Mouse (Mus musculus): ENCODE results near the gene Ubqln1.

Gene Ubqln1

DNA sequence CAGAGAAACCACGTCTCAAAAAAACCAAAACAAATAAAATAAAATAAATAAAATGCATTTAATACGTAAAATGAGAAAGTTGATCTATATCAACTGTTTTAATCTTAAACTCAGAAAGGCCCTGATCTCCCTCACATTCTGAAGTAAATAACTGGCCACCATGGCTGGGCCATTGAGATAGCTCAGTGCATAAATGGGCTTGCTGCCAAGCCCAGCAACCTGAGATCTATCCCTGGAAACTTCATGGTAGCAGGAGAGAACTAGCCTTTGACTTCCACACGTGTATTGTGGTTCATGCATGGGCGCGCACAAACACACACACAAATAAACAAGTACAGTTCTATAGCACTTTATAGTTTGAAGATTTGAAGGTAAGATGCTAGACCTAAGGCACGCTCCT lies 14.1 kb downstream of the Ubqln1 start:
- DNase-seq (ENCODE audit: low spot score in 2 of 2), result no peak

DNA sequence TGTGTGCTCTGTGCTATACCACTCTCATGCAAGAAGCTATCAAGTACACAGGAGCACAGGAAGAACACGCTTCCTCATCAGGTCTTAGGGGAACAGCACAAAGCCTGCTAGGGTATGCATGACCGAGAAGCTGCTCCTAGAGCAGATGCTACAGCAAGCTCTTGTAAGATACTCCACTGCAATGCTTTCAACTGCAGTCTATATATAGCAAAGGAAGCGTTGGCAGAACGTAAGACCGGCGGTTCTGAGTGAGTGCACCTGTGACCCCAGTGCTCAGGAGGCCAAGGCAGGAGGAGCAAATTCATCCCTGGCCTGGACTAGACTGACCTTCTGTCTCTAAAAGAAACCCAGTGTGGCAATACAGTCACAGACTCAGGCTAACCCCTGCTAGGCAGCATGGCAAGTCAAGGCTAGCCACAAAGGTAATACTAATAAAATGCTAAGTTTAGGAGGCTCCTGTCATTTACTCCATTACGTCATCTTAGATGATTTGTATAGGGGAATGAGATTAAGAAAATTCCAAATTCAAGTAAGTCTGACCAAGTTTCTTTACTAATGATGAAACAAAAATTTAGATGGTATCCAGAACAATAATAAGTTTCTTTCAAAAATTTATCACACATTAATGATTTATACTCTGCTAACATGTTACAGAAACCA lies 17.3 kb downstream of the Ubqln1 start:
- no peak for DNase-seq (ENCODE audit: low spot score in 2 of 2)

DNA sequence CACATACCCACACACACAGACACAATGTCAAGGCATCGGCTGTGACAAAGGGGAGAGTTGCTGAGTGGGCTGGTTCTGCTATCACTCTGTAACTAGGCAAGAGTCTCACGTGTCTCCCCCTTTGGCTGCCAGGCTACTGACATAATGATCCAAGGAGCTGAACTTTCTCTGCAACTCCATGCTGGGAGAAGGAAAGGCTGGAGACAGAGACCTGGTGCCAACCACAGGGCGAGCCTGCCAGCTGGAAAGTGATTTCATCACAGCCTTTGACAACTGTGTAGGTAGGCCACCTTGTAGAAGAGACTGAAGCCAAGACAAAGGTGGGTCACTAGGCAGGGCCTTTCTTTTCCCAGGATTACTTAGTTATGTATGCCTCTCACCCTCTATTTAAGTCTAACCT lies 18.2 kb downstream of the Ubqln1 start:
- DNase-seq (ENCODE audit: low spot score in 2 of 2), result no peak

DNA sequence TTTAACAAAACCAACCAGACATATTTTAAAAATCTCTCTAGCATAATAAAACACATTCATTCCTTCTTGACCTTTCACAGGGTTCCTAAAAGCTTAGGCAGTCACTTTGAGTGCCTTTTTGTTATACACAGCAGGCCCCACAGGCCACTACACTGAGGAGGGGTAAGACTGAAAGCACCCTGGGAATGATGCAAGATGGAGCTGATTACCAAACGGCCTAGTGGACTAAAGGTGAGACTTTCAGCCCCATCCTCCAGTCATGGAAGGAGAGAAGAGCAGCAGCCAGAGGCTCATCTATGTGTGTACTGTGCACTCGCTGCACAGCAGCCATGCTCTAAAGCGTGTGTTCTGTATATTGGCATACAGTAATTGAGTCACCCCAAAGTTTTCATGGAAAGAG lies 20.5 kb downstream of the Ubqln1 start:
- no peak for DNase-seq (ENCODE audit: low spot score in 2 of 2)

DNA sequence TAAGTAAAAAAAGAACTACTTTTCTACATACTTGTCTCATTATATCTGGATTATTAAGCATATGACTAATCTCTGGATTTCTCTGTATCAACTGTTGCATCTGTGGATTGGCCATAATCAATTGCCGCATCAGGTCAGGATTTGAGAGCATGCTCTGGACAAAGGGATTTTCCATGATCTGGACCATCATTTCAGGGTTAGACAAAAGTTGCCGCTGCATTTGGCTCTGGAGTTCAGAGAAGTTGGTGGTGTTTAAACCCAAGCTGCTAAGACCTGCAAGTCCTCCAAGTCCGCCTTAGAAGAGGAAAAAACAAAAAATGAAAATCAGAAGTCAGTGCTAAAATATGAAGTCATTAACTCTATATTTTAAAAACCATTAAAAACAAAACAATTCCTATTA lies 22.2 kb downstream of the Ubqln1 start:
- no peak for DNase-seq (ENCODE audit: low spot score in 2 of 2)

DNA sequence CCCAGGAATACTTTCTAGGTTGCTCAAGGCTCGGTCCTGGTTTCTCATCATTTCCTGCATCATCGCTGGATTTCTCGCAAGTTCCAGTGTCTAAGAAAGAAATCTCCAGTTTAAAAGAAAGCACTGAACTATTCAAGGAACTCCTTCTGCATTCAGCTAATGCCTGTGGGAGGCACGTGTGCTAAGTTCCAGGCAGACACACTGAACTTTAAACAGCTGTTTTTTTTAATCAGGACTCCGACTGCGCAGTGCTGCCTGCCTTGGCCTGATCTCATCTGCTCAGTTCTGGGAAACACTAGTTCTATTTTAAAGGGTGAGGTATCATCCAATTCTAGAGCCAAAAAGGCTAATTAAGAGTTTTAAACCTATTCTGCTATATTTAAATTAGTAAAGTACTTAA lies 23.3 kb downstream of the Ubqln1 start:
- peak in 1 of 2 experiments; percentile 27 for DNase-seq (ENCODE audit: low spot score in 2 of 2)

DNA sequence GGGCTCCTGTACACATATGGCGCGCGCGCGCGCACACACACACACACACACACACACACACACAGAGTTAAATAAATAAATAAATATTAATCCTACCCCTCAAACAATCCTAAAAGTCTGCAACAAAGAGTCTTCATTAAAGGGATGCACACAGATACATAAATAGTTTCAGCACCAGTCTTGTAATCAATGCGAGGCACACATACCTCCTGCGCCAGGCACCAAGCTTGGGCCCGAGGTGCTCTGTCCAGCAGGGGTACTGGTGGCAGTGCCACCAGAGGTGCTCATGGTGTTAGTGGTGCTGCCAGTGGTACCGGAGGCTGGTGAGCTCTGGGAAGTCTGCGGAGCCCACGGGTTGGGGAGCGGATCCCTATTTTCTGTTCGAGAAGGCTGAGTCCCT lies 23.9 kb downstream of the Ubqln1 start:
- DNase-seq (ENCODE audit: low spot score in 2 of 2), result no peak

DNA sequence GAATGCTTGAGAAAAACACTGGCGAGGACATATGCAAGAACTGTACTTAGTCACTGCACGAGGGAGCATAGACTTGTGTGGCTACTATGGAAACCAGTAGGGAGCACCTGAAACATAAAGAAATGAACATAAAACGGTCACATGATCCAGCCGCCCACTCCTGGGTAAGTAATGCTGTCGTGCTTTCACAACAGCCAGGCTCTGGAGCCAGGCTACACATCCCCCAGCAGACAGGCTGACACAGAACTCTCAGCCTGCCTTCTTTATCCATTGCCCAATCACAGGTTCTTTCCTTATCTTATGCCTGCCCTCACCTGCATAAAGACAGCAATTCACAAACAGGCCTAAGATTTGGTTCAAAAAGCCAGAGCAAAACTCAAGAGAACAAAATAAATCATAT lies 26.0 kb downstream of the Ubqln1 start:
- DNase-seq (ENCODE audit: low spot score in 2 of 2), result peak; percentile 30 to 53

DNA sequence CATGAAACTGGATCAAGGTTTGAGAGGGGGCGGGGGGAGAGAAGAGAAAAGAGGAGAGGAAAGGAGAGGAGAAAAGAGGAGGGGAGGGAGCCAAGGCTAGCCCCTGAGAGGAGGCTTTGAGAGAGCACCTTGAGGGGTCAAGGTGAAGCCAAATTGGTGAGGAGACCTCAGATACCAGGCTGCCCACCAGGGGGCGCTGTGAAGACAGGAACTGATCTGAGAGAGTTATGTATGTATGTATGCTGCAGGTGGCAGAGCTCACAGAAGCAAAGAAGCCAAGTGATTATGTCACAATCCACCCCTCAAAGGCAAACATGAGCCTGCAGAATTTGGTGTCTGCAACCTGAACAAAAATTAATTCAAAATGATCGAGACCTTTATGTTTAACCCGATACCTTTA lies 27.0 kb downstream of the Ubqln1 start:
- peak; percentile 83 to 86 for DNase-seq (ENCODE audit: low spot score in 2 of 2)

DNA sequence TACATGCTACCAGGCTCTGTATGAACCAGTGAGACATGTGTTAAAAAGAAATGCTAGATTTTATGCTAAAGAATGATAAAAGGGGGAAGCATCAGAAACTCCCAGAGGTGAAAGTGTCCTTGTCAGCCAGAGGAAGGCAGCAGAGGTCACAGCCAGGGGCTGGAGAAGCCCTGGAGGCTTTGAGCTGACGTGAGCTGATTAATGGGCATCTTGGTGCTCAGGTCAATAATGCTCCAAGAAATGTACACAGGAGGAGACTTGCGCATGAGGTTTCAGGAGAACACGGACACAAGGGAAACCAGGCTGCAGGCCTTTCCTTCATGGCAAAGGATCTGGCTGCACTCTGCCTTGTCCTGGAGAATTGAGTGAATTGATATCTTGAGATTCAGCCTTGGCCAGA lies 27.7 kb downstream of the Ubqln1 start:
- no peak for DNase-seq (ENCODE audit: low spot score in 2 of 2)

DNA sequence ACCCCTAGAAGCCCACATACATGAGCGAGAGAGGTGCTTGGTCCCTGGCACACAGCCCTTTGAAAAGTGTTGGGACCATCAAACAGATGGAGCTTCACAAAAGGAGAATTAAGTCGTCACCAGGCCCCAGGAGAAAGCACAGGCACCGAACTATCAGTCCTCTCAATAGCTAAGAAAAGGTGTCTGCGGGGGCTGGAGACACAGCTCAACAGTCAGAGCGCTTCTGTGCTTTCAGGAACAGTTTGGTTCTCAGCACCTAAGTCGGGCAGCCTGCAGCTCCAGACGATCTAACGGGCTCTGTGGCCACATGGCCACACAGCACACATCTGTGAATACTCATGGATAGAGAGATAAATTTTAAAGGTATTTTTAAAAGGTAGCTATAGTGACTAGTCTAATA lies 29.2 kb downstream of the Ubqln1 start:
- peak; percentile 24 to 37 for DNase-seq (ENCODE audit: low spot score in 2 of 2)

DNA sequence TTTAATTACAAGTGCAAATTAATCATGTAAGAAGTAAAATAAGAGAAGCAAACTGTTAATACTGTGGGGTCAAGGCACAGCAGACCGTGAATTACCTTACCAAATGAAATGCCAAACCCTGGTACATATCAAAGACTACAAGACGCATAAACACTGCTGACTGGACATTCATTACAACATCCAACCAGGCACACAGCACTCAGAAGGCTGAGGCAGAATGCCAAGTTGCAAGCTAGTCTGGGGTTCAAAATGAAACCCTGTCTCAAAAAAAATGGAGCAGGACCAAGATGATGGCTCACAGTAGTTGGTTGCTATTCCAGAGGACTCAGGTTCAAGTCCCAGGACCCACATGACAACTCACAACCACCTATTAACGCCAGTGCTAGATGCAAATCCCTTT lies 31.3 kb downstream of the Ubqln1 start:
- no peak for DNase-seq (ENCODE audit: low spot score in 2 of 2)

DNA sequence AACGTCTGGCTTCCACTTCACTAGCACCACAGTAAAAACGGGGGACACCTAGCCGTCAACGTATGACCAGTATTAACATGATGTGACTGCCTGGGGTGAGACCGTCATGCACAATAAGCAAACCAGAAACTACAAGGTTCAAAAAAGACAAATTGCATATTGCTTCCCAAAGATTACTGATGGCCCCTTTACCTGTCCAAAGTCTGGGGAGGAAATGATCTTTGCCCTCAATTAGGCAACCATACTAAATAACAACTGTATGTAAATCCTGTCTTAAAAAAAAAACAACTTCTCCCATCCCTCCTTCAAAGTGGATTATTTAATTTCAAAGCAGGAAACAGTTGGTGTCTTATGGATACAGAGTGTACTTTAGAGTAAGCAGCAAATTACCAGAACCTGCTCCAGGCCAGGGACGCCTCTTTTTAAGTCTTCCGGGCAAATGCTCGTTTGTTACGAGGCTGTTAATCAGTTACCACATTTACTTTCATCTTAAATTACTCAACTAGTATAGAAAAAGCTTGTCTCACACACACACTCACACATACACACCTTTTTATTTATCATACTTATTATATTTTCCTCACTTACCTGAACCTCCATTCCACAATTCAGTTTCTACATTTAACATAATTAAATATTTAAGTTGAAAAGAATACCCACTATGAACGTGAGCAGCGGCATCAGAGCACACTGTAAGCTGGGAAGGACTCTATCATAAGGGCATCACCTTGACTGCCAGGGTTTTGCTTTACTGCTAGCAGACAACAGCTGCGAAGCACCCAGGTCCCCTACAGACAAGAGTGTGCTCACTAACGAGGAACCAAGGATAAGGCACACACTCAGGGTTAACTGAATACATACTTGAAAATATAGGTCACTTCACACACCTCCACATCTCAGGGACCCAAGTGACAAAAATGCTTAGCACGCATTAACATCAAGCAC lies 33.6 kb downstream of the Ubqln1 start:
- DNase-seq (ENCODE audit: low spot score in 2 of 2), result no peak

DNA sequence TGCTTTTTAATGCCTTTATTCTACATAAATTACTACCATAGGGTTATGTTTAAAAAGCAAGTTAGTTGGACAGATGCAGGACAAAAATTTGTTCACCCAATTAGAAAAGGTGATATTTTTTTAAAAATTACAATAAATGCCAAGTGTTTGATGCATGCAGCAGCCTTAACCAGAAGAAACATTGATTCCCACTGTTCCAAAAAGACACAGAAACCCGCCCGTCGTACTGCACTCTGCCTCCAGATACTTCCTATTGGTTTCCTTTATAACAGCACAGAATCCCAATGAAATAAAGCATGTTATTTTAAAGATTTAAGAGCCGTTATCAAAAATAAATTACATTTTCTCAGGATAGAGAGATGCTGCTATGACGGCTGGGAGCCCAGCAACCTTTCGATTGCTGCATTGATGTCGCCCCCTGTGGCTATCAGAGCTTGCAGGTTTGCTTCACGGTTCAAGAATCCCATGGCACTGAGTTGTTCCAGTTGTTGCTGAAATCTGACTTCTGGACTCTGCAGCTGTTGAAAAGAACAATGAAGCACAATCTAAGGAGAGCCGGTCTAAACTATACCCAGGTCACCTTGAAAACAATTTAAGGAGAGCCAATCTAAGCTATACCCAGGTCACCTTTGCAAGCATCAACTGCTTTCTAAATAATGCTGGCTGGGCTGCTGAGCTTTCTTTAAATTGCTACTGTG lies 37.8 kb downstream of the Ubqln1 start:
- peak; percentile 100 for DNase-seq (ENCODE audit: low spot score in 2 of 2)

DNA sequence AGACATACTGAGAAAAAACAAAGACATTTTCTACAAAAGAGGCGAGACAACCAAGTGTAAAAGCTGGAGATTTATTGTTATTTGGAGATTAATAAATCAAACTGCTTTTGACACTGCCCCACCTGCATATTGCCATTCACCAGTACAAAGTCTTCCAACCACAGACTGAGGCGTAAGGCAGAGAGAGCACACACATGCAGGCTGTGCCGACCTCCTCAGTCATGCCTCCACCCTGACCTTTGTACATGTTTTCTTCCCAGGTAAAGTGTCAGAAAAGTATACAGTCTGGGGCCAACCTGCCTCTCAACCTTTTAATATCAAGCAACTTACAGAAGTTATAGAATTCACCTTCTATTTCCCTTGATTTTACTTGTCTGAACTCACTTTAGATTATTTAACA lies 39.3 kb downstream of the Ubqln1 start:
- DNase-seq (ENCODE audit: low spot score in 2 of 2), result no peak

DNA sequence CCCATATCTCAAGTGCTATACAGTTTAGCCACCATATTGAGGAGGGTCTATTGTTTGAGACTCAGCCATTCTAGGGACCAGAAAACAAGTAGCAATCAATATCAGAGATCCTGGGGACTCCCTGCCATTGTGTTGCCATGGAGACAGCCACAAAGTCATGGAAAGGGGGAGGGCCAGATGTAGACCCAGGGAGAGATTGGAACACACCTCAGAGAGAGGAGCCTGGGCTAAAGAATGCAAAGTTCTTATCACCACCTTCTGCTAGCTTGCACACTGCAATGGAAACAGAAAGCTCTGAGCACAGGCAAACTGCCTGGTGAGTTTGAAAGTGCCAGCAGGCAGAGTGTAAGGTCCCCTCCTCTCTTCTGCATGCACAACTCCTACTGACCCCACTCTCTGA lies 47.3 kb downstream of the Ubqln1 start:
- no peak for DNase-seq (ENCODE audit: low spot score in 2 of 2)

DNA sequence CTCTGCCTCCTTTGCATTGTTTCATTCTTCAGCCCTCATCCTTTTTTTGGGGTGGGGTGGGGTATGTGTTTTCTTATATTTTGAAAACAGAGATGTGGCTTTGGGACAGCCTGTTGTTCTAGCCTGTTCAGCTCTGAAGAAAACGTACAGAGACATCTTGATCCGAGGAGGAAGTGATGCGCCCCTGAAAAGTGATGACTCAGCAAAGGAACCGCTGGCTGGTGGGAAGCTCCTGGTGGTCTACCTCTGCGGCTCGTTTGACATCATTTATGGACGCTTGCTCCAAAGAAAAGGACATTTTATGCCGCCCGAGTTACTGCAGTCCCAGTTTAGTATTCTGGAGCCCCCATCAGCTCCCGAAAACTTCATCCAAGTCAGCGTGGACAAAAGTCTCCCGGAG lies 52.1 kb downstream of the Ubqln1 start:
- no peak for DNase-seq (ENCODE audit: low spot score in 2 of 2)

DNA sequence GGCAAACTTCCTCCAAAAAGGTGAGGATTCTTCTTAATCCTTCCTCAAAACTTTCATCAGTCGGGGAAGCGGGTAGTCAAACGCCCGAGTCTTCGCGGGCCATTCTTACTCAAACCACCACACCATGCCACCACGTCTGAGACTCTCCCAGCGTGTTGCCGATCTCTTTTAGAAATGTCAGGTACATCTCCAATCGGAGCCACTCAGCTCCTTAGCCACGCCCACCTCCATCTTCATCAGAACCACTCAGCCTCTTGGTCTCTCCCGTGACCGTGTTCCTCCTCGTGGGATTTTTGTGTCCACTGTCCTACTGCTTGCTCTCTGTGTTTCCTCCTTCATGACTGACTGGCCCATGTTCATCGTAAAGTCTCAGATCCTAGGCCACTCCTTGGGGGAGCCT lies 54.7 kb downstream of the Ubqln1 start:
- no peak for DNase-seq (ENCODE audit: low spot score in 2 of 2)

DNA sequence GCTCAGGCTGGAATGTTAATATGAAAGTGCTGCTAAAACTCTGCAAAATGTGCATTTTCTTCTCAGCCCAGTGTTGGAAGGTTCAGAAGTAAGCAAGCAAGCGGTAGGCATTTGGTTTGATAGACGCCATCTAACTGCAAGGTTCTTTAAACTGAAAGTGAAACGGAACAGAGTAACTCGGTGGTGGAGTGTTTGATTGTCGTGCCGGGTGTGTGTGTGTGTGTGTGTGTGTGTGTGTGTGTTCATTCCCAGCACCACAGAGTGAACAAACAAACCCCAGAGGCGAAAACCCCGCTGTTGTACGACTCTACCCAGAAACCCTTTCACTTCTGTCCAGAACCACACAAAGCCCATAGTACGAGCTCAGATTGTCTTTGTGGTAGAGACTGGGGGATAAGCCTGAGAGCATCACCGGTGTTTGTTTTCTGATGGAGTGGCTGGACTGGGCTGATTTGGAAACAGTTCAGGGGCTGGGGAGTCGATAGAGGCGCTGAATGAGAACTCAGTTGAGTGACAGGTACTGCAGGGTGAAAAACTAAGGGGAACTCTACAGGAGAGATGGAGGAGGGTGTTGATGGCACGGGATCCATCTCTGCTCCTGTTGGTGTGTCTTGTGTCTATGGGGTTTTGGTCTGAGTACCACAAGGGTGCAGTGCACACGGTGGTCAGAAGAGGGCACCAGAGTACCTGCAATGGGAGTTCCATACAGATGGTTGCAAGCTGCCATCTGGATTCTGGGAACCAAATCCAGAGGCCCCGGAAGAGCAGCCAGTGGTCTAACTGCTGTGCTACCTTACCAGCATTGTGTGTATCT lies 57.1 kb downstream of the Ubqln1 start:
- DNase-seq (ENCODE audit: low spot score in 2 of 2), result peak; percentile 83 to 91

DNA sequence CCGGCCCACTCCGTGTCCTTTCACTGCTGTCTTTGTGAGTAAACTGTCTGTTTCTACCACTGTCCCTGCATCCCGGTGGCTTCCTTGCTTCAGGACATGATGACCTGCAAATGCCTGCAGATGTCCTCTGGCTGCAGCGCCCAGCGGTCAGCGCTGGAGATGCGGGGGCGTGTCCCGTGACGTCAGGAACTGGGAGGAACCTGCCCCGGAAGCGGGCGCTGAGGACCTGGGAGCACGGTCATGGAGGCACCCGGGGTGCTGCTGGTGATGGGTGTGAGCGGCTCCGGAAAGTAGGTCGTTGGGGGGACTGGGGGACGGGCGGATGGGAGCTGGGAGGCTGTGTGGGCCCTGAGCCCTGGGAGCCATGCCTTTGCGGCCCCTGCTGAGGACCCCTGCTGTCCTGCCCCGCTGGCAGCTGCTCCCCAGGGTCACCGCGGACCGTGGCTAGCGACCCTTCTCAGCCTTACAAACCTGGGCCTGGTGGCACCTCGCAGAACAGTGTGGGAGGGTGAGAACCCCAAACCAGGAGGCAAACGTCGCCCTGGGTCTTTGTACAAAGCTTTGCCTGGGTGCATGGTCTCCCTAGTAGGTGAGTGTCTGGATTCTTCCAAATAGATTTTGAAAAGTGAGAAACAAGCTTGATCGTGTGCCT lies 57.9 kb downstream of the Ubqln1 start, which contains the start of gene Idnk:
TSS of gene Idnk (plus strand) at position 203 of the 652 bp plus-strand sequence.
- DNase-seq (ENCODE audit: low spot score in 2 of 2), result peak; percentile 78 to 81

DNA sequence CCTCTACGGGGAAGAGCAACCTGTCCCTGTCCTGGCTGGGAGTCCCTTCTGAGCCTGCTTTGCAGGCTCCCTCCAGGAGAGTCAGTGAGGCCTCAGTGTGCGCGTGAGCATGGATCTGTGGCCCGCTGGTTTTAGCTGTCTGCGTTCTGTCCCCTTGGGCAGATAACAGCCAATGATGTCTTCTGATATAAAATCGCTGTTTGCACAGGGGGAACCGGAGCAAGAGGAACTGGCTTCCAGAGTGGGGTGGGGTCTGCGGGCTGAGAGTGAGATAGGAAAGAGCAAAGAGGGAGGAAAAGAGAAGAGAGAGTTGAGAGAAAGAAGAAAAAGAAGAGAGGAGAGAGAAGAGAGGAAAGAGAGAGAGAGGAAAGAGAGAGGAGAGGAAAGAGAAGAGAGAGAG lies 58.4 kb downstream of the Ubqln1 start:
- DNase-seq (ENCODE audit: low spot score in 2 of 2), result peak; percentile 13 to 21

All from frontal cortex, postnatal 36 days (tissue).